Mouse (Mus musculus): ENCODE data around the gene Phf11d.
"Not testable (repeated sequence)": the region's sequence is repeated elsewhere in the genome, so short reads cannot be mapped to it uniquely, and the experiment has no call there.

The Phf11d gene

DNA sequence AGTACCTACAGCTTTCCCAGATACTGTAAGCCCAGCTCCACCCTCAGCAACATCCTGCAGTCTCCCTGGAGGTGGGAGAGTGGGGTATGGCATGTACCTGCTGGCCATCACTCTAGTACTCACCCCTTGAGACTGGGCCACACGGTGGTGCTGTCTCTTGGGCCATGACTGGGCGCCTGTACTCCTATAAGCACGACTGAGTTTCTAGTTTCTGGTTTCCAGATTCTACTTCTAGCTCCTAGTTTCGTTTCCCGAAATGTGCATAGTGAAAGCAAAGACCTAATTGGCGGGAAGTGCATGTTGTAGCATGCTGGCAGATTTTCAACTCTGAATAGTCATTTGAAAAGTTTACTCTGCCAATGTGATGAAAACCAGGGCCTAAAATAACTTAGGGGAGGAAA is at the start of gene Phf11d:
Gene Phf11d, minus strand, starts transcription at position 227 of the 401 bp plus-strand sequence.
- DNase-seq: no peak

DNA sequence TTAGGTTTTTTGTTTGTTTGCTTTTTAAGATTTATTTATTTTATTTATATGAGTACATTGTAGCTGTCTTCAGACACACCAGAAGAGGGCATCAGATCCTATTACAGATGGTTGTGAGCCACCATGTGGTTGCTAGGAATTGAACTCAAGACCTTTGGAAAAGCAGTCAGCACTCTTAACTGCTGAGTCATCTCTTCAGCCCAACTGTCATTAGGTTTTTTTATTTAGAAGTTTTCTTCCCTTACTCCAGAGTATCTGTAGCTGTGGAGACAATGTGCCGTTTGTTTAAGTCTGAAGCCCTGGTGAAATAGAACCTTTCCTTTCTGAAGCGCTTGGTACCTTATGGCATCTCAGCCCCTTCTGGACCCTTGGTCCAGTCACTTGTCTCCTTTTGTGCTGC is 49.7 kb upstream of the Phf11d start:
- DNase-seq: not testable (repeated sequence)

- peak; percentile 45 for DNase-seq
These were observed 31.7 kb upstream of the Phf11d start for GRCm38 (mm10) chr14:59396999-59397398.

DNA sequence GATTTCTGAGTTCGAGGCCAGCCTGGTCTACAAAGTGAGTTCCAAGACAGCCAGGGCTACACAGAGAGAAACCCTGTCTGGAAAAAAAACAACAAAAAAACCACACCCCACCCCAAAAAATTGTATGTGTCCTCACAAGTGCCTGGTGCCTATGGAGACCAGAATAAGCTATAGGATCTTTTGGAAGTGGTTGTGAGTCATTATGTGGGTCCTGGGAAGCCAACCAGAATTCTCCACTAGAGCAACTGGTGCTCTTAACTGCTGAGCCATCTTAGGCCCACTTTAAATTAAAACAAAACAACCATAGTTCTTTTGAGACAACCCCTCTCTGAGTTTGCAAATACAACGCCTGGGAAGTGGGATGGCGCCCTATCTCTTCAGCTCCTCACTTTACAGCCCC is 30.0 kb upstream of the Phf11d start, which contains the start of gene Phf11c:
Gene Phf11c, minus strand, starts transcription at position 101 of the 400 bp plus-strand sequence.
- no peak for DNase-seq

DNA sequence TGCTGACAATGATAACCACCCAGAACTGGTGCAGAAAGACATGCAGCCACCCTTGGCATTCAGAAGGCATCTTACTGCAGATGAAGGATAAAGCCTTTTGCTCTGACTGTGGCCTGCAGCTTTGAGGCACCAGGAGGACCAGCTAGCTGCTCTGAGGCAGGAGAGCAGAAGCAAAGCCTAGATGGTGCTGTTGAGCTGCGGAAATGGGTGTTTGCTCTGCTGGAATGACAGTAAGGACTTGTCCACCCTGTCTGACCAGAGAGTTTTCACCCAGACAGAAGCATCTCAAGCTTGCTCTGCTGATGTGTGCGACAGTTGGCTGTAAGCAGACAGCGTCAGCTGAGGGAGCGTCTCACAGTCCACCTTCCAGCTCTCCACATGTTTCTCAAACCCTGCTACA is 24.9 kb upstream of the Phf11d start:
- DNase-seq: not testable (repeated sequence)

DNA sequence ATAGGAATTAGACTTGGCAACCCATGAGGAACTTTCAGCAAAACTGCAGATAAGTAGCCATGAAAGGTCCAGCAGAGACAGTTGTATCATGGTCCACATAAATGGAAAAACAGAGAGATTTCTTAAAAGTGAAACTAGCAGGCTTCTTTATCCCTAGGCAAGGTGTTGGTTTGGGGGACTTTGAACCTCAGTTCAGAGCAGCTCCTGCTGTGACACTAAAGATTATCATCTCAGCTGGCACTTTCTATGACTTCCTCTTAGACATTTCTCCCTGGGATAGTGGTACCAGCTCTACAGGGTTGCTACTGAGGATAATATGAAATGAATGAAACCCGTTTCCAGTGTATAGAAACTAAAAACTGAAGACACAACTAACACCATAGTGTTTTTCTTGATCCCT is 24.3 kb upstream of the Phf11d start:
- DNase-seq: no peak

DNA sequence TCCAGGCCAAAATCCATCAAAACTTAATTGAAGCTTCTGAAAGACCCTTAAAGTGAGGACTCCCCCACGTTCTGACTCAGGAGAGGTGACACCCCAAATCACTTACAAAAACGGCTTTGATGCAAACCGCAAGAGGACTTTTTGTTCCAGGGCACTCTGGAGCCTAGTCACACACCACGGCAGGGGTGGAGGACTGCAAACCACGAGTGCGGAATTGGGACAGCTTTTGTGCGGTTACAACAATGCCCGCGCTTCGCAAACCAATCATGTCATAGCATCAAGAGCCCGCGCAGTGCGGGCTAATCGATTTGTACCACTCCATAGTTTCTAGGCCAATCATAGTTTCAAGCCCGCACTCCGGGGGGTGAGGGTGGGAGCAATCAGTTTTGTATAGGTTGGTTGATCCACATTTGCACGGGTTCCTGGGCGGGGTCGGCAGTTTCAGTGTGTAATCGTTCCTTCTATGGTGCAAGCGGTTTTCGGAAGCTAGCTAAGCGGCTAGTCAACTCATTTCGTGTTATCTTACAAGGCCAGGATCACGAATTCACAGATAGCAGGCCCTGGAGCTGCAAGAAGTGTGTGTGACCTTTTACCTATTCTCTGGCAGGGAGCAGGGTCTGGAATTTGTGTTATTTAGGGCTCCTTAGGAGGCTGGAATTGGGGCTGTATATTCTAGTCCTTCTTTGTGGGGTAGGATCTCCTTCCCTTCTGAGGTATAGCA is 5.2 kb upstream of the Phf11d start:
- no peak for DNase-seq

- no peak for DNase-seq
These were observed 1.3 kb upstream of the Phf11d start for GRCm38 (mm10) chr14:59366386-59367105.

- peak; percentile 9 for DNase-seq
These were observed 24.1 kb downstream of the Phf11d start, which contains the start of gene Phf11b for GRCm38 (mm10) chr14:59341189-59341588. TSS of gene Phf11b (minus strand) at chr14:59341351.

DNA sequence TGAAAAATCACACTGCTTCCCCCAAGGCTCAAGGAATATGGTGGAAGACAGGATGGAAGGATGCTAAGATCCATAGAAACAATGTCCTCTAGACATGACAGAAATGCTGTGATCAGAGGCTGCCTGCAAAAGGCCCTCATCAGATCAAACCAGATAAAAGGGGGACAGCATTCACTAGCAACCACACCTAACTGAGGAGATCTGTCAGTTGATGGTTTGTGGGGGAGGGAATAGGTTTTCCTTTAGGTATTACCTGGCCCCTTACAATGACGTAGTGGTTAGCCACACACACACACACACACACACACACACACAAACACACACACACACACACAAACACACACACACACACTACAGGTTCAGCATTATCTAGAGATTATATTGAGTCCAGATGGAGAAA is 25.7 kb downstream of the Phf11d start:
- no peak for DNase-seq

DNA sequence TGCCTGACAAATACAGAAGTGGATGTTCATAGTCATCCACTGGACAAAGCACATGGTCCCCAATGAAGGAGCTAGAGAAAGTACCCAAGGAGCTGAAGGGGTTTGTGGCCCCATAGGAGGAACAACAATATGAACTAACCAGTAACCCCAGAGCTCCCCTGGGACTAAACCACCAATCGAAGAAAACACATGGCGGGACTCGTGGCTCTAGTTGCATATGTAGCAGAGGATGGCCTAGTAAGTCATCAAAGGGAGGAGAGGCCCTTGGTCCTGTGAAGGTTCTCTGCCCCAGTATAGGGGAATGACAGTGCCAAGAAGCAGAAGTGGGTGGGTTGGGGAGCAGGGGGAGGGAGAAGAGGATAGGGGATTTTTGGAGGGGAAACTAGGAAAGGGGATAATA is 29.2 kb downstream of the Phf11d start:
- DNase-seq: not testable (repeated sequence)

DNA sequence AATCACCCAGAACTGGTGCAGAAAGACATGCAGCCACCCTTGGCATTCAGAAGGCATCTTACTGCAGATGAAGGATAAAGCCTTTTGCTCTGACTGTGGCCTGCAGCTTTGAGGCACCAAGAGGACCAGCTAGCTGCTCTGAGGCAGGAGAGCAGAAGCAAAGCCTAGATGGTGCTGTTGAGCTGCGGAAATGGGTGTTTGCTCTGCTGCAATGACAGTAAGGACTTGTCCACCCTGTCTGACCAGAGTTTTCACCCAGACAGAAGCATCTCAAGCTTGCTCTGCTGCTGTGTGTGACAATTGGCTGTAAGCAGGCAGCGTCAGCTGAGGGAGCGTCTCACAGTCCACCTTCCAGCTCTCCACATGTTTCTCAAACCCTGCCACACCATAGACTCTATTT is 34.8 kb downstream of the Phf11d start:
- DNase-seq: peak; percentile 19

DNA sequence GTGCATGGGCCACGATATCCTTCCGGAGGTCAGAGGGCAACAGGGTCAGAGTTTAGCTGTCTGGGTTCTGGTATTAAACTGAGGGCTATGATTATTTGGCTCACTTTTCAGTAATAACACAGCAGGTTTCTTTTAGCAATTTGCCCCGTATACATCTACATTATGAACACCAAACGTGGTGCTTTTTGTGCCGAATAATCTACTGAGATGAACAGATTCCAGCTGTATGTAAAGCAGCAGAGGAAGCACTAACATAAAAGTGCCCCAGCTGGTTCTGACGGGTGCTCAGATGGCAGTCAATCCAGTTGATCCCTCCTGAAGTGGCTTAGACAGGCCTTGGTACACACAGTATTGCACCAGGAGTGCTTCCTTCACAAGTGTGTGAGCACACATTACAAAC is 45.3 kb downstream of the Phf11d start:
- not testable (repeated sequence) for DNase-seq

- not testable (repeated sequence) for DNase-seq
These were observed 46.2 kb downstream of the Phf11d start for GRCm38 (mm10) chr14:59319036-59319435.

Measured in thymus, postnatal 4 days (tissue).